9 mouse cellular contexts compared by ENCODE assay signal in the genomic region with DNA sequence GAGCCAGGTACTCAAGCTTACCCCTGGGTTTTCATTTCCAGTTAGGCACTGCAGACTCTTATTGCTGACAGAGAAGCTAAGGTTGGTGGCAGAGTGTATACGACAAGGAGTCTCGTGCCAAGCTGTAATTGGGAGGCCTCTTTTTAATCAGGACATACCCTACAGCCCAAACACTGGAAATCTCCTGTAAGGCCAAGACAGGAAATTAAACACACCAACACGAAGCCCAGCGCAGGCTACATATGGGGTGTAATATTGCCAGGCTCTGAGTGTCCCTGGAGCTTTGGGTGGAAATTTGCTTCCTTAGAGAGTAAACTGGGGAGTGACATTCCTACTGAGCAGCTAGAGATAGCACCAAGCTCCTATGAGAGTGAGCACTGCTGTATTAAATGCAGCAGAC.
"Had no signal": no experiment of that assay in that cellular context is flagged by ENCODE, and none has a peak within 500 bp of the region (broad histone marks: within the 10 kb centered on the region; RNA-seq: fewer than 3 reads in every experiment).

No protein-coding gene starts in this region.

- DNase-seq: kidney, postnatal 10 days; kidney, postnatal 36 days; left cerebral cortex, postnatal 4 days; liver, postnatal 0 days; lung, embryonic 14.5 days; right cerebral cortex, postnatal 4 days; thymus, adult 2 months; thymus, postnatal 14 days; thymus, postnatal 4 days had no signal
